In the genomic region with DNA sequence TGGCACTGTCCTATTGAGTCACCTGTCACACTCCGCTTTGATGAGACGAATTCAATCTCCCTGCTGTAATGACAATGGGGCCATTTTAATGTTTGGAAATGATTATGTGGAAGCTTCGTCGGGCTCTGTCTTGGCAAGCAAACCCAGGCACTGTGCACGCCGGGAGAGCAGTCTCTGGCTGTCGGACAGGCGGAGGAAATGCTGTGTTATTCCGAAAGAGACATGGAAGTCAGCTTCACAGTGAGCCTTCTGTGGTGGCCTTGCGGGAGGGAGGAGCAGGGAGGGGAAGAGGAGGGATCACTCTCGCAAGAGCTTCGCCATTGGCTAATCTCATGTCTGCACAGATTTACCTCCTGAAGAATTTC, we compare ENCODE assay signal across 8 mouse cellular contexts.
DNase-seq lines count a peak whose midpoint lies in the region; ATAC-seq and TF ChIP-seq lines count a peak whose summit lies in the region.

No protein-coding gene starts in this region.

- TF ChIP-seq CTCF in E14TG2a.4 (conservative IDR thresholded peaks at IDR 0.05; ENCODE audit: low read length): no peak
- no peak for TF ChIP-seq CTCF in heart, postnatal 0 days (IDR thresholded peaks at IDR 0.05; ENCODE audit: low read depth)

- no peak overlapping the region for H3K27ac ChIP-seq in heart, postnatal 0 days (ENCODE audit: low read depth)

- 33% methylated on average over 12 of the region's 12 CpGs for whole genome bisulfite sequencing in heart, postnatal 0 days

- H3K4me3 ChIP-seq in E14TG2a.4 (replicated peaks; ENCODE audit: low read length): peak overlapping the region; percentile 51
- peak overlapping the region; percentile 33 for H3K4me3 ChIP-seq in heart, postnatal 0 days (ENCODE audit: low read depth, low read length)

- H3K4me1 ChIP-seq in E14TG2a.4 (replicated peaks; ENCODE audit: low read depth, low read length): peaks cover 7% of the 10 kb centered on the region; the same call in 1 of the 2 replicates
- no peaks in the 10 kb centered on the region; the same call in 1 of the 2 replicates for H3K4me1 ChIP-seq in heart, postnatal 0 days (ENCODE audit: control insufficient read depth, insufficient read depth)

- H3K9ac ChIP-seq in heart, postnatal 0 days (replicated peaks; ENCODE audit: low read depth, low read length): no peak overlapping the region

- DNase-seq in cerebellum, adult 9-10 months: peak; percentile 46
- peak; percentile 7 for DNase-seq in heart, postnatal 0 days (ENCODE audit: low spot score)
- peak; percentile 33 to 58 for DNase-seq in left cerebral cortex, adult 9 months (ENCODE audit: low spot score in 2 of 2)
- peak; percentile 17 to 26 for DNase-seq in right cerebral cortex, postnatal 36 days (ENCODE audit: low spot score in 2 of 2)
- no peak for DNase-seq in thymus, postnatal 10 days (ENCODE audit: low spot score in 2 of 2)
- DNase-seq in urinary bladder, adult 2 months (ENCODE audit: low spot score): no peak
- DNase-seq in thymus, postnatal 14 days: no peak

- no peaks in the 10 kb centered on the region for H3K36me3 ChIP-seq in E14TG2a.4 (ENCODE audit: insufficient read depth, low read length)
- no peaks in the 10 kb centered on the region for H3K36me3 ChIP-seq in heart, postnatal 0 days (replicated peaks; ENCODE audit: control insufficient read depth, insufficient read depth, low read length)

- no peaks in the 10 kb centered on the region for H3K9me3 ChIP-seq in E14TG2a.4 (ENCODE audit: low read length)
- no peaks in the 10 kb centered on the region for H3K9me3 ChIP-seq in heart, postnatal 0 days (replicated peaks; ENCODE audit: control insufficient read depth, low read length)

- ATAC-seq in heart, postnatal 0 days (ENCODE audit: insufficient read depth, low read depth): no peak

- no peaks in the 10 kb centered on the region for H3K27me3 ChIP-seq in E14TG2a.4 (ENCODE audit: insufficient read depth, low read length)
- no peaks in the 10 kb centered on the region for H3K27me3 ChIP-seq in heart, postnatal 0 days (ENCODE audit: control insufficient read depth, insufficient read depth, low read length)

- H3K4me2 ChIP-seq in heart, postnatal 0 days (ENCODE audit: low read depth, low read length): peak overlapping the region; percentile 58

- no peak for TF ChIP-seq EP300 in heart, postnatal 0 days (IDR thresholded peaks at IDR 0.05; ENCODE audit: low read depth)

Comparison
In these comparisons a context has a peak if more than half of its experiments do, and no peak if none do; other contexts are left out.
1. DNase-seq: peak in cerebellum, adult 9-10 months (single experiment), heart, postnatal 0 days (single experiment), left cerebral cortex, adult 9 months (2 of 2) and right cerebral cortex, postnatal 36 days (2 of 2); none in thymus, postnatal 10 days (0 of 2), urinary bladder, adult 2 months (single experiment) and thymus, postnatal 14 days (single experiment).